Mouse (Mus musculus) layer of hippocampus, postnatal 36 days (tissue): ENCODE data around the gene Cfl1. TPM values are rescaled to one million over a fixed set of nuclear protein-coding genes. Genes with fewer than 3 reads are reported as not detected.

Source experiments
- DNase-seq, 2 experiments: peaks; one replicate each; pipeline ENCODE4 v3.0.0; 2022
- total RNA-seq, 2 experiments: library from RNA; stranded (reverse); gene quantifications; 2 replicates each; pipeline ENCODE4 v1.2.3; 2021

The Cfl1 gene
- total RNA-seq, result 1,000 to 10,000 TPM; 1,234 to 1,394 TPM

GRCm38 (mm10) chr19:5490313-5490897, at the start of gene Cfl1:
Cfl1 (plus strand) TSS chr19:5490455.
- peak; percentile 95 to 96 for DNase-seq

- no peak for DNase-seq
Measured at GRCm38 (mm10) chr19:5444371-5444908, 45.8 kb upstream of the Cfl1 start.

- no peak for DNase-seq
Measured at GRCm38 (mm10) chr19:5444954-5445353, 45.3 kb upstream of the Cfl1 start.

GRCm38 (mm10) chr19:5445747-5446146, 44.5 kb upstream of the Cfl1 start:
- DNase-seq, result no peak

- DNase-seq, result peak; percentile 64 to 65
Measured at GRCm38 (mm10) chr19:5447515-5448353, 42.5 kb upstream of the Cfl1 start, which contains the start of gene Fosl1. Fosl1 (plus strand) TSS chr19:5447547.

- DNase-seq, result no peak
Measured at GRCm38 (mm10) chr19:5448354-5449150, 41.7 kb upstream of the Cfl1 start.

GRCm38 (mm10) chr19:5449673-5450072, 40.6 kb upstream of the Cfl1 start:
- no peak for DNase-seq

GRCm38 (mm10) chr19:5451766-5452165, 38.5 kb upstream of the Cfl1 start:
- no peak for DNase-seq

- DNase-seq, result no peak
Measured at GRCm38 (mm10) chr19:5455037-5455436, 35.2 kb upstream of the Cfl1 start.

GRCm38 (mm10) chr19:5455568-5455967, 34.7 kb upstream of the Cfl1 start:
- DNase-seq, result no peak

GRCm38 (mm10) chr19:5456241-5456921, 33.9 kb upstream of the Cfl1 start:
- DNase-seq, result no peak

GRCm38 (mm10) chr19:5456922-5457745, 33.1 kb upstream of the Cfl1 start:
- DNase-seq, result peak; percentile 96

GRCm38 (mm10) chr19:5457746-5458442, 32.4 kb upstream of the Cfl1 start, which contains the start of gene Ccdc85b:
Ccdc85b (minus strand) TSS chr19:5457894.
- DNase-seq, result no peak

- DNase-seq, result peak; percentile 56 to 61
Measured at GRCm38 (mm10) chr19:5459019-5459418, 31.2 kb upstream of the Cfl1 start.

GRCm38 (mm10) chr19:5459896-5460295, 30.4 kb upstream of the Cfl1 start:
- no peak for DNase-seq

GRCm38 (mm10) chr19:5460465-5460911, 29.8 kb upstream of the Cfl1 start, which contains the start of gene Fibp:
Fibp (plus strand) TSS chr19:5460615.
- peak; percentile 84 to 86 for DNase-seq

GRCm38 (mm10) chr19:5461411-5461810, 28.8 kb upstream of the Cfl1 start:
- DNase-seq, result no peak

GRCm38 (mm10) chr19:5463212-5463611, 27.0 kb upstream of the Cfl1 start:
- no peak for DNase-seq

GRCm38 (mm10) chr19:5463791-5464562, 26.3 kb upstream of the Cfl1 start:
- peak; percentile 46 to 58 for DNase-seq
